Mouse (Mus musculus) forebrain, embryonic 12.5 days (tissue): Measurements from ENCODE around the gene Cldnd2. TPM values are rescaled to one million over a fixed set of nuclear protein-coding genes. Genes with fewer than 3 reads are reported as not detected.
"Not testable (repeated sequence)": the region's sequence is repeated elsewhere in the genome, so short reads cannot be mapped to it uniquely, and the experiment has no call there.

Experiments used
- ATAC-seq: fragments of 200-750 bp; cut with Nextera tagmentation; 2 replicates; pipeline ENCODE4 v1.8.0; 2017; ENCODE audit warnings: moderate TSS enrichment; ENCODE audit not compliant: low FRiP score
- H3K27ac ChIP-seq: fragments of 300-500 bp; sonication (generic); 2 replicates; pipeline ENCODE4 v1.5.1; 2016; ENCODE audit warnings: mild to moderate bottlenecking
- H3K27me3 ChIP-seq: fragments of 300-500 bp; sonication (generic); 2 replicates; pipeline ENCODE4 v1.6.1; 2016; ENCODE audit warnings: mild to moderate bottlenecking
- H3K36me3 ChIP-seq: fragments of 300-500 bp; sonication (generic); replicated peaks from 2 replicates; pipeline ENCODE4 v1.6.1; 2016; ENCODE audit warnings: mild to moderate bottlenecking
- H3K4me1 ChIP-seq: fragments of 300-500 bp; sonication (generic); 2 replicates; pipeline ENCODE4 v1.6.1; 2016
- H3K4me2 ChIP-seq: fragments of 300-500 bp; sonication (generic); 2 replicates; pipeline ENCODE4 v1.6.1; 2016; ENCODE audit warnings: mild to moderate bottlenecking, moderate library complexity
- H3K4me3 ChIP-seq: fragments of 300-500 bp; sonication (generic); replicated peaks from 2 replicates; pipeline ENCODE4 v1.5.1; 2016; ENCODE audit warnings: mild to moderate bottlenecking
- H3K9ac ChIP-seq: fragments of 300-500 bp; sonication (generic); 2 replicates; pipeline ENCODE4 v1.6.1; 2016; ENCODE audit warnings: mild to moderate bottlenecking
- H3K9me3 ChIP-seq: fragments of 300-500 bp; sonication (generic); 2 replicates; pipeline ENCODE4 v1.6.1; 2016
- WGBS: fragments of 180-500 bp; shearing (Covaris S2); methylation state at CpG from one replicate; pipeline ENCODE4 v1.1.7; 2016; 5-methylcytosine and 5-hydroxymethylcytosine counted together
- polyA plus RNA-seq: library from polyadenylated mRNA; unstranded; fragments of >200 nt; fragmentation: Nextera tagmentation; extraction: Ambion mirVana; gene quantifications from 2 replicates; pipeline ENCODE4 v1.2.1, GENCODE M21; 2016

Gene Cldnd2
- not detected in 2 replicates for polyA plus RNA-seq

GRCm38 (mm10) chr7:43440482-43440881, at the start of gene Cldnd2:
Gene Cldnd2 (plus strand): TSS chr7:43440782.
- Histone ChIP-seq H3K4me3 (no peak within 1 kb of the TSS), H3K9me3 (no peaks in the 10 kb centered on the region), H3K4me2 (no peak within 1 kb of the TSS), H3K27me3 (0 out of 2 replicates have a peak, but pooled peaks cover 7% of the 10 kb centered on the region), H3K36me3 (no peaks in the 10 kb centered on the region), H3K4me1 (peaks cover 19% of the 10 kb centered on the region), H3K9ac (no peak within 1 kb of the TSS), H3K27ac (no peak within 1 kb of the TSS)
- no peak for ATAC-seq
- 88% methylated on average over 6 of the region's 6 CpGs for WGBS

GRCm38 (mm10) chr7:43392349-43393121, 48.0 kb upstream of the Cldnd2 start:
- no peak overlapping the region for H3K4me3 ChIP-seq

GRCm38 (mm10) chr7:43399501-43399900, 41.1 kb upstream of the Cldnd2 start:
- Histone ChIP-seq H3K36me3 (no peaks in the 10 kb centered on the region), H3K27me3 (no peaks in the 10 kb centered on the region), H3K9ac (no peak overlapping the region), H3K27ac (no peak overlapping the region), H3K9me3 (no peaks in the 10 kb centered on the region), H3K4me1 (no peaks in the 10 kb centered on the region), H3K4me2 (no peak overlapping the region), H3K4me3 (no peak overlapping the region)
- WGBS, result 87% methylated on average over 2 of the region's 2 CpGs
- ATAC-seq, result no peak

More at GRCm38 (mm10) chr7:43392349-43393121, 48.0 kb upstream of the Cldnd2 start:
- no peak for ATAC-seq
- H3K4me1 ChIP-seq, result no peaks in the 10 kb centered on the region
- H3K9ac ChIP-seq, result no peak overlapping the region
- no peak overlapping the region for H3K27ac ChIP-seq
- H3K9me3 ChIP-seq, result peaks cover 2% of the 10 kb centered on the region; the same call in 1 of the 2 replicates
- WGBS, result 85% methylated on average over 8 of the region's 8 CpGs
- no peaks in the 10 kb centered on the region for H3K27me3 ChIP-seq
- H3K36me3 ChIP-seq, result no peaks in the 10 kb centered on the region
- no peak overlapping the region for H3K4me2 ChIP-seq

- Histone ChIP-seq H3K9me3 (no peaks in the 10 kb centered on the region), H3K4me2 (no peak overlapping the region), H3K36me3 (no peaks in the 10 kb centered on the region), H3K4me1 (no peaks in the 10 kb centered on the region), H3K9ac (no peak overlapping the region), H3K27me3 (no peaks in the 10 kb centered on the region), H3K4me3 (no peak overlapping the region), H3K27ac (no peak overlapping the region)
- no peak for ATAC-seq
- WGBS, result 54% methylated on average over 2 of the region's 2 CpGs
Measured at GRCm38 (mm10) chr7:43402718-43403117, 37.9 kb upstream of the Cldnd2 start.

GRCm38 (mm10) chr7:43407573-43407972, 33.0 kb upstream of the Cldnd2 start:
- no peak overlapping the region for H3K4me2 ChIP-seq
- no peak overlapping the region for H3K27ac ChIP-seq
- H3K4me3 ChIP-seq, result no peak overlapping the region
- no peak for ATAC-seq
- no peaks in the 10 kb centered on the region for H3K9me3 ChIP-seq
- H3K36me3 ChIP-seq, result no peaks in the 10 kb centered on the region
- no peak overlapping the region for H3K9ac ChIP-seq
- 86% methylated on average over 3 of the region's 3 CpGs for WGBS
- H3K27me3 ChIP-seq, result no peaks in the 10 kb centered on the region
- no peaks in the 10 kb centered on the region for H3K4me1 ChIP-seq

GRCm38 (mm10) chr7:43408131-43408553, 32.4 kb upstream of the Cldnd2 start, which contains the start of gene Siglecg:
Gene Siglecg (plus strand): TSS chr7:43408204.
- Histone ChIP-seq H3K4me1 (no peaks in the 10 kb centered on the region), H3K36me3 (no peaks in the 10 kb centered on the region), H3K9me3 (no peaks in the 10 kb centered on the region), H3K4me3 (no peak within 1 kb of the TSS), H3K9ac (no peak within 1 kb of the TSS), H3K4me2 (no peak within 1 kb of the TSS), H3K27ac (no peak within 1 kb of the TSS), H3K27me3 (no peaks in the 10 kb centered on the region)
- WGBS, result 80% methylated on average over 4 of the region's 4 CpGs
- no peak for ATAC-seq

GRCm38 (mm10) chr7:43409084-43409483, 31.5 kb upstream of the Cldnd2 start:
- no peaks in the 10 kb centered on the region for H3K4me1 ChIP-seq
- no peak overlapping the region for H3K4me3 ChIP-seq
- H3K27me3 ChIP-seq, result no peaks in the 10 kb centered on the region
- H3K27ac ChIP-seq, result no peak overlapping the region
- 81% methylated on average over 3 of the region's 3 CpGs for WGBS
- H3K4me2 ChIP-seq, result no peak overlapping the region
- H3K9ac ChIP-seq, result no peak overlapping the region
- H3K9me3 ChIP-seq, result no peaks in the 10 kb centered on the region
- ATAC-seq, result no peak
- H3K36me3 ChIP-seq, result no peaks in the 10 kb centered on the region

- H3K36me3 ChIP-seq, H3K4me2 ChIP-seq, H3K9me3 ChIP-seq, H3K4me3 ChIP-seq, H3K27ac ChIP-seq, H3K9ac ChIP-seq, H3K27me3 ChIP-seq, ATAC-seq, H3K4me1 ChIP-seq: not testable (repeated sequence)
- 27% methylated on average over 4 of the region's 4 CpGs for WGBS
Measured at GRCm38 (mm10) chr7:43411724-43412123, 28.9 kb upstream of the Cldnd2 start.

- no peaks in the 10 kb centered on the region for H3K27me3 ChIP-seq
- H3K9ac ChIP-seq, result no peak overlapping the region
- no peak overlapping the region for H3K4me3 ChIP-seq
- ATAC-seq, result no peak
- no peaks in the 10 kb centered on the region for H3K36me3 ChIP-seq
- no peaks in the 10 kb centered on the region for H3K4me1 ChIP-seq
- H3K4me2 ChIP-seq, result no peak overlapping the region
- peaks cover 3% of the 10 kb centered on the region; the same call in 1 of the 2 replicates for H3K9me3 ChIP-seq
- H3K27ac ChIP-seq, result no peak overlapping the region
- 87% methylated on average over 10 of the region's 10 CpGs for WGBS
Measured at GRCm38 (mm10) chr7:43417298-43417697, 23.3 kb upstream of the Cldnd2 start.

GRCm38 (mm10) chr7:43422995-43423617, 17.5 kb upstream of the Cldnd2 start:
- 9% methylated on average over 11 of the region's 11 CpGs for WGBS
- peak; percentile 87 for ATAC-seq
- H3K9ac ChIP-seq, result no peak overlapping the region
- H3K4me1 ChIP-seq, result peaks cover 5% of the 10 kb centered on the region
- no peaks in the 10 kb centered on the region for H3K9me3 ChIP-seq
- no peaks in the 10 kb centered on the region for H3K36me3 ChIP-seq
- no peak overlapping the region for H3K4me3 ChIP-seq
- H3K4me2 ChIP-seq, result peak overlapping the region; percentile 31; the same call in 1 of the 2 replicates
- H3K27me3 ChIP-seq, result no peaks in the 10 kb centered on the region
- H3K27ac ChIP-seq, result no peak overlapping the region

- ATAC-seq, result no peak
- Histone ChIP-seq H3K9ac (no peak overlapping the region), H3K4me2 (no peak overlapping the region), H3K27ac (no peak overlapping the region), H3K4me1 (peaks cover 5% of the 10 kb centered on the region), H3K36me3 (no peaks in the 10 kb centered on the region), H3K9me3 (no peaks in the 10 kb centered on the region), H3K27me3 (no peaks in the 10 kb centered on the region), H3K4me3 (no peak overlapping the region)
- 57% methylated on average over 3 of the region's 3 CpGs for WGBS
Measured at GRCm38 (mm10) chr7:43423991-43424625, 16.5 kb upstream of the Cldnd2 start.

GRCm38 (mm10) chr7:43427406-43427805, 13.2 kb upstream of the Cldnd2 start, which contains the start of gene Lim2:
Gene Lim2 (plus strand): TSS chr7:43427670.
- Histone ChIP-seq H3K27ac (no peak within 1 kb of the TSS), H3K4me2 (no peak within 1 kb of the TSS), H3K36me3 (no peaks in the 10 kb centered on the region), H3K27me3 (no peaks in the 10 kb centered on the region), H3K9ac (no peak within 1 kb of the TSS), H3K4me3 (no peak within 1 kb of the TSS), H3K9me3 (no peaks in the 10 kb centered on the region), H3K4me1 (peaks cover 5% of the 10 kb centered on the region)
- ATAC-seq, result no peak
- WGBS, result 94% methylated on average over 8 of the region's 8 CpGs
